Mouse (Mus musculus) c-Kit-negative CD71-positive TER-119-positive erythroid progenitor cells, embryonic 14.5 days (primary cell): ENCODE measurements around the gene Adh1.

ENCODE experiments used
- DNase-seq: peaks from one replicate; pipeline ENCODE4 v3.0.0-alpha.2; 2013; ENCODE audit warnings: low read depth, low spot score

Gene Adh1

DNA sequence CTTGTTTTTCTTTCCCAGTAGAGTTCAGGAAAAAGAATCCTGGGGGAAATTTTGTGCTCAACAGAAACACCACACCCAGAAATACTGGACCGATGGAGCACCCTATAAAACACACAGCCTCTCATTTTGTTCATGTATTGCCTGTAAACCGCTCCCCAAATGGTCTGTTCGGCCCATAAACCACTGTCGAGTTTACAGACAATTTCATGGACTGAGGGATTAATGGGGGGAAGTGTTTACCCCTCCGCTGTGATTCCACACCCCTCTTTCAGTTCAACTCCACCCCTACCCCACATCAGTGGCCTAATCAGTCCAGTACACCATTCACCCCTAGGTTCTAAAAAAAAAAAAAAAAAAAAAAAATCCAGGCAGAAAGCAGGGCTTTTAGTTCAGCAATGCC lies 19.8 kb upstream of the Adh1 start:
- no peak for DNase-seq

DNA sequence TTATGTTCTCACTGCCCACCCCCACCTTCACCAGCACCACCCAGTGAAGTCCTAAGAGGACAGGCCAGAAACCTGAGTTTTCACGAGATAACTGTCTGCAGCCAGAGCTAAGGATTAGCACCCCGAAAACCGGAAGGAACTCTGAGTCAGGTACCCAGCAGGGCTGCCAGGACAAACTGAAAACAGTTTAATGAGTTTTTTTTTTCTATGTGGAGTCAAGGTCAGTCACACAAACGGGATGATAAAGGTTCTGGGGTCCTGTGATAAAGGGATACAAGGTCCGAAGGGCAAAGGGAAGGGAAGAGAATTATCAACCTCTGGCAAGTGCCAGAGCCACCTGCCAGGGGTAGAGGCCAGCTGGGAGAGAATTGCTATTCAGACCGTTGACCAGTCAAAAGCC lies 19.4 kb upstream of the Adh1 start:
- no peak for DNase-seq

DNA sequence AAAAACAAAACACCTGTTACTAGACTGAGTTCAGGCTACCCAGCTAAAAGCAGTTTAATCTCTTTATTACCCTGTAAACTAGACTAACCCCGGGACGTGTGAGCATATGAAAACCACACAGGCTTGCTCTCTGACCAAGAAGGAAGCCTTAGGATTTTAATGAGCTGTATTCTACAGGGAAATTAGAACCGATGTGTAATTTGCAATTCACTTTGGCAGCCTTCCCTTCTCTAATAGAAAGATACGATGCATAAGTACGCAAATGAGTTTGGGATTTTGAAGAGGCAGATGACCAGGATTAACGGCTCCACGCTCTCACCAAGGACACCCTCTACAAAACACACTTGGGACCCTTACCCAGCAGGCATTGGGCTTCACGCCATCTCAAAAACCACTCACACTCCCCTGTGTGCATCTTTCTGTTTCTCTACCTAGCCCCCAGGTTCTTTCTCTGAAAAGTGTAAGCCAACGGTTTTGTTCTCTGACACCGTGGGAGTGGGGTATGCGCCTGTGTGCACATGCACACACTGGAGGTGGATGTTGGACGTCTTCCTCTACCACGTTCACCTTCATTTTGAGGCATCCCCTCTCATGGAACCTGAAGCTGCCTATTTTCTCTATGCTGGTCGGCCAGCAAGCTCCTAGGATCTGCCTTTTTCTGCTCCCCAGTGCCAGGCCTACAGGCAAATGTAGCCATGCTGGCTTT lies 18.6 kb upstream of the Adh1 start:
- no peak for DNase-seq

DNA sequence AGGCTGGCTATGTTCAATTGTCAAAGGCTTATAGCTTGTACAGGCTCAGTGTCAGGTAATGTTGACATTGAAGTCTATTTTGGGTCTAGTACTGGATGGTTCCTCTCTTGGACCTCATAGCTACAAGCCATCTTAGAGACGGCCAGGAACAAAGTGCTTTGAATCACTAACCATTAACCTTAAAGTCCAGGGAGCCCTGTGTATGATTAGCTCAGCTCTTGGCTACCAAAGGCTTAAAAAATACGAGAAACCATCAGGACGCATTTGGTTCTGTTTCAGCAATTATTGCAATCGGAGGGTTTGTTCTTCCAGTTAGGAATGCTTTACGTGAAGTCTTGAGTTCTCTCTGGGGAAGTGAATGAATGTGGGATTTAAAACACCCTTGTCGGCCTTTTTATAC lies 17.9 kb upstream of the Adh1 start:
- no peak for DNase-seq

DNA sequence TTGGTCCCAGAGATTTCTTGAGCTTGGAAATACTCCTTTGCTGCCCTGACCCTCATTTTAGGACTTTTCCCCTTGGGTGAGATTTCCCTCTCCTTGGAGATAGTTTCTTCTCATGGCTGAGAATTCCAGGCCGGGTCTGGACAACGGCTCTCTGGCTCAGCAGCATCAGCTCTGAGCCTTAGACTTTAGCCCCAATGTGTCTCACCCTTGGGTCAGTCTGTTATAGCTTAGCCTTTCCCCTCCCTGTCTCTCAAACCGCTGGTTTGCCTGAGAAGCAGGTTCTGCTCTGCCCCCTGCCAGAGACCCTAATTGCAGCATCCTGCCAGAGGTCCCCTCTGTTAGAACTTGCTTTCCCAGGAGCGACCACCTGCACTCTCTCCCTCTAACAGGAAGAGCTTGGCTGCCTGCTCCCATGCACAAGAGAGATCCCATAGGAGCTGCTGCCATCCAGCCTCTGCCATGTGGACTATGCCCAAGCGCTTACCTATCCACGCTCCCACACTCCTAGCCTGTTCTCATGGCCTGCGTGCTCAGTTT lies 16.4 kb upstream of the Adh1 start:
- DNase-seq, result no peak

DNA sequence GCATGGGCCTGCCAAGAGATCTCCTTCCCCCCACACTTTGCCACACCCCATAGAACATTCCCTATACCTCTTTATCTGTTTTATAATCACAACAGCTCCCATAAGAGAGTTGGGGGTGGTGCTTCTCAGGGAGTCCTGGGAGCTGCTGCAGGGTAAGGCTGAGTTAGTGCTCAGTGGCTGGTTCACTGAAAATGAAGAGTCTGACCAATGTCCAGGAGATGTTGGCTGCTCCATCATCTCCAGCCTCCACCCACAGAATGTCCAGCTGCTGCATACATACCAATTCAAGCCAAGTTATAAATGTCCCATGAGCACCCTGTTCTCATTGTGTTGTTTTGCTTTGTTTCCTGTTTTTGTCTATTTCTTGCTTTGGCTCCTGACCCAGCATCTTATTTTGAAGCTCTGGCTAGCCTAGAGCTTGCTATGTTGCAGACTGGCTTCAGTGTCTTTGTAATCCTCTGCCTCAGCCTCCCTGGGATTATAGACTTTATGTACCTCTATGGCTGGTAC lies 14.2 kb upstream of the Adh1 start:
- no peak for DNase-seq

DNA sequence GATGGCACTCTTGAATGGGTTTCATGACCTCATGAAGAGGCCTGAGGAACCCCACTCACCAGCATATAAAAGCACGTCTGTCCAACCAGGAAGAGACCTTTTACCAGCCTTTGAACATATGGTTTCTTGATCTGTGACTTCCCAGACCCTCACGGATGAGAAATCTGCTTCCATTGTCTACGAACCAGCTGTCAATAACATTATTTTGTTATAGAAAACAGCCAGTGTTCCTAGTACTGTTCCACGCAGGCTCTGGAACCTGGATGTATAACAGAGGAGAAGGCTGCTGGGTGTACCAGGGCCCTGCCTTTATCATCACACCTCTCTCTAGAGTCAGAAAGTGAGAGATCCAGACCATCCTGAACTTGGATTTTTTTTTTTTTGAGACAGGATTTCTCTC lies 13.6 kb upstream of the Adh1 start:
- no peak for DNase-seq

DNA sequence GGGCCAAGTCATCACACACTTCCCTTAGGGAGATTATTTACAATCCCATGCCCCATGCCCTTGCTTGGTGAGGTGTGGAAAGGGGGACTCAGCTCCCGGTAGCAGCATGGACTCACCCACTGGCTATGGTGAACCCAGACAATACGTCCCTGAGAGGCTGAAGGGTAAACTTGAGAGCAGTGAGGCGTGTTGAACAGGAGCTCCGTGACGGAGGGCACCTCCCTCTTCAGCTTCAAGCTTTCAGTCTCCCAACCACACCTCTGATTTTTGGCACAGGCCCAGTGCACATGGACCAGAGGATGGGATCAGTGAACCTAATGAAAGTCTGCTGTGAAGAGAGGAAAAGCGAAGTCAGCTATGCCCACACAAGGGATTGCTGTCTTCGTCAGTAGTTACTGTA lies 12.8 kb upstream of the Adh1 start:
- DNase-seq, result no peak

DNA sequence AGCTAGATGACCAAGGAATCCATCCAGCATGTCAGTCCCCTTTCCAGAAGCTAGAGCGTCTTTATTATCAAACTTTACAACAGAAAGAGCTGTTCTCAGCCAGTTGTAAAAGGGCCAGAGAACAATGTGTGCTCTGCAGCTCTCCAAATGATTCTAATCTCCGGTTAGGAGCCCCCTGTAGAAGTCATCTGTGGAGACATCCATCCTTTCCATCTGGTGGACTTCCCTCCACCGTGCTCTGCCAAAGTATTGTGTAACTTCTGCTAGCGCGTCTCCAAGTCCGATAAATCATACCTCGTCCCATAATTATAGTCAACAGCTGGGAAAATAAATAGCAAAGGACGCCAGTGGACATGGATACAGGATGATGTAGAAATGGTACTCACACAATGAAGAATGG lies 12.0 kb upstream of the Adh1 start:
- DNase-seq, result no peak

DNA sequence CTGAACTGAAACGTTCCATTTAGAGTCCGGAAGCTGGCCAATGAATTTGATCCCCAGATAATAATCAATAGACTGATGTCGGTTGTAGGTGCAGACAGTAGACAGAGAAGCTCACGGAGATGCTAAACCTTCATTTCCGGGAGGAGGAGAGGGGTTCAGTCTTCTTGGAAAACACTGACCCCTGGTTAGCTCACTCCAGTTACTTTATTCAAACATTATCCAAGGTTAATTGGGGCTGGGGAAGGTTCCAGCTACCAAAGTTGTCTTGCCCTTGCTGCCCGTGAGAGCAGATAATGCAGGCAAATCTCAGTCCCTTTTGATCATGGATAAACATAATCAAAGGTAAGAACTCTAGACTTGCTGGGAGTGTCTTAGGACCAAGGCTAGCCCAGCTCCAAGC lies 9.6 kb upstream of the Adh1 start:
- no peak for DNase-seq

DNA sequence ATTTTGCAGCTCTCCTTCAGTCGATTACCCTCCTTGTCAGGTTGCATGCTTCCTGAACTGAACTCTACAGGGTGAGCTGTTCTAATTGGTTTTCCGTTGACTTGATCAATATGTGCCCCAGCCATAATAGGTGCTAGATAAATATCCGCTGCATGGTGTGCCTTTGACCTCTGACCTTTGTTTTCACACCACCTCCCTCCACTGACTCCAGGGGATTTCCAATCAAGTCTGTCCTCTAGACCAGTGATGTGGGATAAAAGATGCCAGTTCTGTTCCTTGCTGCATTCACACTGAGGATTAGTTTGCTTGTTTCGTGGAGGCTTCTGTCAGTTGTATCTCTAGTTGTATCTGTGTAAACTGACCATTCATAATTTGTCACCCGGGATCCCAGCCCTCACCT lies 6.6 kb upstream of the Adh1 start:
- DNase-seq, result no peak

DNA sequence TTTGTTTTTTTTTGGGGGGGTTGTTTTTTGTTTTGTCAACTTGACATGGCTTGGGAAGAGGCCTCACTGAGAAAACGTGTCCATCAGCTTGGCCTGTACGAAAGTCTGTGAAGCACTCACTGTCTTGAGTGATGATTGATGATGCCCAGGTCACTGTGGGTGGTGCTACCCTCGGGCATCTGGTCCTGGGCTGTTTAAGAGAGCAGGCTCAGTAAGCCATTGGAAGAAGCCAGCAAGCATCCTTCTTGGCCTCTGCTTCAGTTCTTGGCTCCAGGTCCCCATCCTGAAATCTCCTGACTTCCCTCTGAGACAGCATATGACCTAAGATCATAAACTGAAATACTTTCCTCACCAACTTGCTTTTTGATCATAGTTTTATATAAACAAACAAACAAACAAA lies 5.4 kb upstream of the Adh1 start:
- DNase-seq, result no peak

DNA sequence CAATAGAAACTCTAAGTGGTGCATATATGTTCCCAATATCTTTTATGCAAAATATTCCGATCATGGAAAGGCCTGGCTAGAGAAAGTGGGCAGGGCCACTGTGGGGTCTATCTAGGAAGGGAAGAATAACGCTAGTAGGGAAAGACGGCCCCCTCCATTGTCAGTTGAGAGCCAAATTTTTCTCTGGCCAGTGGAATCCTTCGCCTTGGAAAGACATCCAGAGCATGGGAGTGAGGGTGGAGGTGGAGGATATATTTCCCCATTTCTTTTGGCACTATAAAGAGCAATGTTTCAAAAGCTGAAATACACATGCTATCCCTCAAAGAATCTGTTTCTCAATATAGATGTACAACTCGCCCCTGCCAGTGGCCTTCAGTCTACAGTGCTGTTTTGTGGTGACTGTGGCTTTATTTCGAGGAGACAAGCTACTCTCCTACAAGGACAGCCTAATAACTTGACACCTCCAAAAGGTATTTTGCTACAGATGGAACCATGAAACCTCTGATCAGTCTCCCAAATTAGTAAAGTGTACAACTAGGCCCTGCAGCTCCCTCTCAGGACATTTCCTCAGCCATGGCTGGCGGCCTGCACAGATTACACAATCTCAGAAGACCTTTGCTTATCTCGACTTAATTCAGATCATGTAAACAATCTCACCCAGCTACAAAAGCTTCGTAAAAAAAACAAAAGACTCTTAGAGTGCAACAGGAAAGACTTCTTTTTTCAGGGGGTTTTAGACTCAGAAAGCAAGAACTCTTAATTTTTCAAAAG lies 4.8 kb upstream of the Adh1 start:
- no peak for DNase-seq

DNA sequence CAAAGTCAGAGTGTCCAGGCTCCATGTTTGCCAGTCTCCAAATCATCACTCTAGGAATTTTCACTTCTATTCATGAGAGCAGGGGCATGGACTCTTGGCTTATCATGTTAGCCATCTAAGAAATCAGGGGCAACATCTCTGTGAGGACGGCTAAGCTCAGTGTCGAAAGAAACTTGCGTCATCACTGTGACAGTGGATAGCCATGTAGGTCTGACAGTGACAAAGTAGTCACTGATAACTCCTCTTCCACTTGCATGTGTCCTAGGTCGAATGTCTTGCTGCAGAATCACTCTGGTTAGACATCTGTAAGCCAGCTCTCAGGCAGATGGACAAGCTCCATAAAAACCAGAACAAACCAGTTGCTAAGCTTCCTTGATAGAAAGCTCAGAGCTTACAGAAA lies 1.8 kb downstream of the Adh1 start:
- no peak for DNase-seq

DNA sequence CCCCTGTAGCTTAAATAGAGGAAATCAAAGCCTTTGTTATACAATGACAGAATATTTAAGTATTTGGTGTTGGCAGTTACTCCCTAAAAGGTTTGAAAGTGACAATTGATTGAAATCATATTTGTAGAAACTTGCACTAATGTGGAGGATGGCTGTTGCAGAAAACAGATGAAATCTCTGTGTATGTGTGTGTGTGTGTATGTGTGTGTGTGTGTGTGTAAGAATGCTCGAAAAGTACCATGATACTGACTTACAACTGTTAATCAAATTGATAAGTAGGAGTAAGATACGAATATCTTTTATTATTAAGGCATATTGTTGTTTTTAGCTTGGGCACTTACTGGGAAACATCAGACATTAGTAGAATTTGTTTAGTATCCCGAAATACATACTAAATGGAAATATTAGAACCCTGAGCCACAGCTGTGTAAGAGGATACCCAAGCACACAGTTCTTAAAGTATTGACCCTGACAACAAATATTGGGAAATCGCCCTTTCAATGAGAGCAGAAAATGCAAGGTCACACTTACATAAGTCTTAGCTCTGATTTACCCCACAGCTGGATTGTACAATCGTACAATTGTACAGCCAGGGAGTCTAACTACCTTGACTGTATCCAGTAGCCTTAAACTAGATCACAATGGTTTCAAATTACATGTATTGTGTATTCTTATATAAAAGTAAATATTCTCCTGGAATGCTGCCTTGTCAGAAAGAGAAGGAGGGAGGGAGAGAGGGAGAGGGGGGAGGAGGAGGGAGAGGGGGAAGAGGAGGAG lies 2.6 kb downstream of the Adh1 start:
- DNase-seq, result no peak

DNA sequence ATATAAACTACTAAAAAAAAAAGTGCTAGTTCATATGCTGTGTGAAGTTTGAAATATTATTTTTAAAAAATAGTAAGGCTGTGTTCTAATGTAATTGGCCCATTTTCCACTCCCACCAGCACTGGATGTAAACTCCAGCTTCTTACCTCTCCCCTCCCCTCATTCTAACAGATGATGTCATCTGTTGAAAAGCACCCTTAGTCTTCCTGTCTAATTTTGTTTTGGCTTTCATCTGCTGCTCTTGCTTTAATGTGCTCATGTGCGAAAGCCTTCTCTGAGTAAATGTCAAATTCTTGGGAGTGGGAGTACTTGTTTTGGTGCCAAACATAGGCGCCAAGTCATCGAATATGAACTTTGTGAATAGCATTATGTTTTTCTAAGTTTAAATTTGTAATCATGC lies 3.9 kb downstream of the Adh1 start:
- no peak for DNase-seq

DNA sequence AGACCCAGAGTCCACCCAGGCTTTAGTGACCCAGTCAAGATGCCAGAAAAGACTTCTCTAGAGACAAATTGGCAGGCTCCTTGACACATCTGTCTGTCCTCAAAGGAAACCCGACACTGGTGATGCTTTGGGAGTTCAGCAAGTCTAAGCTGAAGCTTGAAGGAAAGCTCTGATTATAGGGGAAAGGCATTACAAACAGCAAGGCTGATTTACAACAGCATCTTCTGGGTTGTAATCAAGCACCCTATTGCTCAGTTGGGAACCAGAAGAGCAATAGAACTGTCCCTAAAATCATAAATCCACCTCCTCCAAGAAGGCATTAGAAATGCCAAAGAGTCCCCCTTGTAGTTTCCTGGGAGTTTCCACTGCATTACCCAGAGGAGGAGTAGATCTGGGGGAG lies 9.7 kb downstream of the Adh1 start:
- no peak for DNase-seq

DNA sequence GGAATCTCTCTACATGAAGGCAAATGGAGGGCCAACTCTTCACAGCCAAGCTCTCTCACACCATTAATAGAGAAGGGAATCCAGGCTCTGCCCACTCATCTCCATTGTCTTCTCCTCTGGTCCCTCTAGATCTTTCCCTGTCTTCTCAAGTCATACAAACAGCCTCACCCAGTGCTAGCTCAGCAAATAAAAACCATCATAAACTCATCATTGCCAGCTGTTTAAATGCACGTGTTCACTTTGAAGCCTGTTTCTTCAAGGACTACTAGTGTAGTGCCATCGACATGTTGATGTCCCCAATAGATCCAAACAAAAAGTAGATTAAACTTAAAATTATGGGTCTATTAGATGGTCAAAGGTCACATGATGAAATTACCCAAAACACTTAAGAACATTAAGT lies 10.5 kb downstream of the Adh1 start:
- DNase-seq, result no peak

DNA sequence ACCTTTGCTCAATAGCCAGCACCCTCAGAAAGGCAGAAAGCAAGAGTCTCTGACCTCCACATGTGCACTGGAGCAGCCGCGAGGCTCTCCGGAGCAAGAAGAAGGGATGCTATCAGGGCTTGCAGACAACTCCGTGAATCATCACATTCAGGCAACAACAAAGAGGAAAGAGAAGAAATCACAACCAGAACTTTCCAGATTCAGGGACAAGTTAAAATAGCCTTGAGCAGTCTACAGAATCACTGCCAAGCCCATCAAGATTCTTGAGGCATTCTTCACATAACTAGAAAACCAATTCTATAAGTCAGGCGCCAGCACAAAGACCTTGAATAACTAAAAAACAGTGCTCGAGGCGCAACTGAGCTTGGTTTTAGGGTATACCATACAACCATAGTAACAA lies 12.3 kb downstream of the Adh1 start:
- no peak for DNase-seq

DNA sequence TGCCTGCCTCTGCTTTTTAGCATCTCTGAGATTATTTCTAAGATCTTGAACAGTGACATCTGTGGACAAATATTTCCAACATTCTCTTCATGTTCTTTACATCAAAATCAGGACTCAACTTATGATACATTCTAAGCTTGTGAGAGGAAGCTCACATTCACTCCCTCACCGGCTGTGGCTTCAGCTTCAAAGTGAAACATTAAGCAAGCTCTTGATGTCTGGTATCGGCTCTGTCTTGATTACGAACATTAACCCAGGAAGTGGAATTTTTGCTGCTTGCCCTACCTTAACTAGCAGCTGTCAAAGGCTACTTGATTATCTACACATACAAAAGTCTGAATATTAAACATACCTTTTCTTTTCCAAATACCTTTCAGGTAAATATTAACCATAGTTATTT lies 14.3 kb downstream of the Adh1 start:
- no peak for DNase-seq

DNA sequence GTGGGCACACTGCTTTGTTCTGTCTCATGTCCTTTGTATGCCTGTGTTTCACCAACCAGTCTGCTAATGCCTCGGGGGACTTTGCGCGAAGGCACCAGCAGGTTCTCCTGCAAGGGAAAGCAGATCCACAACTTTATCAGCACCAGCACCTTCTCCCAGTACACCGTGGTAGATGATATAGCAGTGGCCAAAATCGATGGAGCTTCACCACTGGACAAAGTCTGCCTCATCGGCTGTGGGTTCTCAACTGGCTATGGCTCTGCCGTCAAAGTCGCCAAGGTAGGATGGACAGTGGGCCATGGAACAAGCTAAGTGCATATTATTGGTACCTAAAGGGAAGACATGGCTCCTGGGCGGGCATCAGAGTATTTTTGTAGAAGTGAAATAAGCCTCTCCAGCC lies 21.8 kb downstream of the Adh1 start:
- no peak for DNase-seq

DNA sequence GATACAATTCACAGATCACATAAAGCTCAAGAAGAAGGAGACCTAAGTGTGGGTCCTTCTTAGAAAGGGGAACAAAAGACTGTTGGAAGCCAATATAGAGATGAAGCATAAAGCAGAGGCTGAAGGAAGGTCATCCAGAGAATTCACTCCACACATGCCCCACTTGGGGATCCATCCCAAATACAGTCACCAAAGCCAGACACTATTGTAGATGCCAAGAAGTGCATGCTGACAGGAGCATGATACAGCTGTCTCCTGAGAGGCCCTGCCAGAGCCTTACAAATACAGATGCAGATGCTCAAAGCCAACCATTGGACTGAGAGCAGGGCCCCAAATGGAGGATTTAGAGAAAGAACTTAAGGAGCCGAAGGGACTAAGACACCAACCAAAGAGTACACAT lies 23.0 kb downstream of the Adh1 start:
- DNase-seq, result no peak
